Mouse (Mus musculus) myocyte (in vitro differentiated cells): Measurements from ENCODE around the gene Traf3ip1. TPM values are rescaled to one million over a fixed set of nuclear protein-coding genes. Genes with fewer than 3 reads are reported as not detected.
A peak's percentile ranks its signal among the peaks of the same experiment; 100 is the strongest.

Source experiments
- H3K27me3 ChIP-seq: one replicate; pipeline ENCODE4 v1.6.1; 2011; ENCODE audit not compliant: control insufficient read depth, insufficient read depth, insufficient read length
- H3K36me3 ChIP-seq: one replicate; pipeline ENCODE4 v1.6.1; 2011; ENCODE audit not compliant: control insufficient read depth, insufficient read depth
- H3K4me2 ChIP-seq: one replicate; pipeline ENCODE4 v1.6.1; 2011; ENCODE audit warnings: low read depth, control low read depth
- H3K4me3 ChIP-seq: one replicate; pipeline ENCODE4 v1.5.1; 2011; ENCODE audit warnings: mild to moderate bottlenecking, control low read depth, moderate library complexity
- H3K79me2 ChIP-seq: one replicate; pipeline ENCODE4 v1.6.1; 2011; ENCODE audit not compliant: control insufficient read depth, insufficient read depth
- H3ac ChIP-seq: one replicate; pipeline ENCODE4 v1.6.1; 2011; ENCODE audit not compliant: control insufficient read depth, insufficient read length
- CEBPB ChIP-seq: IDR thresholded peaks from 2 replicates; pipeline ENCODE4 v1.6.1; 2011; ENCODE audit warnings: mild to moderate bottlenecking, moderate library complexity; ENCODE audit not compliant: poor library complexity, insufficient read depth, severe bottlenecking
- E2F4 ChIP-seq: IDR thresholded peaks from one replicate; pipeline ENCODE4 v1.6.1; 2011; ENCODE audit warnings: mild to moderate bottlenecking, control low read depth, moderate library complexity; ENCODE audit not compliant: insufficient read depth
- MAX ChIP-seq: IDR thresholded peaks from one replicate; pipeline ENCODE4 v1.6.1; 2011; ENCODE audit warnings: low read depth, mild to moderate bottlenecking, control low read depth
- MYOD1 ChIP-seq, 3 experiments: IDR thresholded peaks; one replicate each; pipeline ENCODE4 v1.6.1; 2011; ENCODE audit warnings: control low read depth in 2 of 3, low read depth in 2 of 3, mild to moderate bottlenecking in 2 of 3, moderate library complexity in 1 of 3; ENCODE audit not compliant: insufficient read length in 2 of 3, control insufficient read depth in 1 of 3
- MYOG ChIP-seq, 3 experiments: IDR thresholded peaks; one replicate each; pipeline ENCODE4 v1.6.1; 2011; ENCODE audit warnings: control low read depth in 2 of 3, low read depth in 2 of 3, mild to moderate bottlenecking in 2 of 3; ENCODE audit not compliant: insufficient read length in 2 of 3, control insufficient read depth in 1 of 3, insufficient read depth in 1 of 3
- POLR2A ChIP-seq: IDR thresholded peaks from one replicate; pipeline ENCODE4 v1.6.1; 2011; ENCODE audit warnings: low read depth, mild to moderate bottlenecking, control low read depth, moderate library complexity; ENCODE audit not compliant: insufficient read length
- POLR2AphosphoS2 ChIP-seq: IDR thresholded peaks from one replicate; pipeline ENCODE4 v1.6.1; 2011; ENCODE audit warnings: low read depth, control low read depth; ENCODE audit not compliant: insufficient read length
- REST ChIP-seq: IDR thresholded peaks from one replicate; pipeline ENCODE4 v1.6.1; 2011; ENCODE audit warnings: mild to moderate bottlenecking, control low read depth, moderate library complexity; ENCODE audit not compliant: insufficient read depth, insufficient read length
- SRF ChIP-seq: IDR thresholded peaks from one replicate; pipeline ENCODE4 v1.6.1; 2011; ENCODE audit warnings: low read depth; ENCODE audit not compliant: control insufficient read depth, insufficient read length
- TCF12 ChIP-seq: IDR thresholded peaks from one replicate; pipeline ENCODE4 v1.6.1; 2011; ENCODE audit warnings: mild to moderate bottlenecking, control low read depth; ENCODE audit not compliant: poor library complexity, insufficient read depth, severe bottlenecking
- TCF3 ChIP-seq: IDR thresholded peaks from one replicate; pipeline ENCODE4 v1.6.1; 2011; ENCODE audit warnings: low read depth, control low read depth; ENCODE audit not compliant: insufficient read length
- USF1 ChIP-seq: IDR thresholded peaks from one replicate; pipeline ENCODE4 v1.6.1; 2011; ENCODE audit warnings: low read depth, mild to moderate bottlenecking, control low read depth, moderate library complexity
- polyA plus RNA-seq: library from polyadenylated mRNA; unstranded; fragments of >200 nt; fragmentation: generic; extraction: Trizol; gene quantifications from one replicate; pipeline ENCODE4 v1.2.1, GENCODE M21; 2012; ENCODE audit warnings: missing spikeins

Gene Traf3ip1
- polyA plus RNA-seq, 1 experiment = 4.5 TPM

GRCm38 (mm10) chr1:91448688-91449087, 45.8 kb upstream of the Traf3ip1 start:
- peaks cover 24% of the 10 kb centered on the region for H3K36me3 ChIP-seq
- no peak overlapping the region for H3ac ChIP-seq
- no peaks in the 10 kb centered on the region for H3K27me3 ChIP-seq
- no peak overlapping the region for H3K4me2 ChIP-seq
- no peak overlapping the region for H3K4me3 ChIP-seq
- TF ChIP-seq USF1 (no peak), POLR2A (no peak), E2F4 (no peak), TCF12 (no peak), CEBPB (no peak), POLR2AphosphoS2 (no peak), MAX (no peak), TCF3 (no peak), MYOD1 (IDR thresholded peaks at IDR 0.05; ENCODE audit: control insufficient read depth in 1 of 3, insufficient read length in 2 of 3, low read depth in 2 of 3) (no peak), SRF (no peak), MYOG (IDR thresholded peaks at IDR 0.05; ENCODE audit: control insufficient read depth in 1 of 3, insufficient read depth in 1 of 3, insufficient read length in 2 of 3, low read depth in 2 of 3) (no peak), REST (no peak)
- H3K79me2 ChIP-seq = peaks cover 7% of the 10 kb centered on the region

- Histone ChIP-seq H3K4me3 (no peak overlapping the region), H3K27me3 (no peaks in the 10 kb centered on the region), H3ac (no peak overlapping the region), H3K36me3 (peaks cover 17% of the 10 kb centered on the region), H3K4me2 (no peak overlapping the region), H3K79me2 (peaks cover 20% of the 10 kb centered on the region)
- TF ChIP-seq MYOD1 (IDR thresholded peaks at IDR 0.05; ENCODE audit: control insufficient read depth in 1 of 3, insufficient read length in 2 of 3, low read depth in 2 of 3) (peak in 2 of 3 experiments; percentile 44 to 74), MYOG (IDR thresholded peaks at IDR 0.05; ENCODE audit: control insufficient read depth in 1 of 3, insufficient read depth in 1 of 3, insufficient read length in 2 of 3, low read depth in 2 of 3) (peak in 1 of 3 experiments; percentile 36), POLR2A (no peak), TCF3 (no peak)
These were observed 43.6 kb upstream of the Traf3ip1 start for GRCm38 (mm10) chr1:91450851-91451250.

GRCm38 (mm10) chr1:91451547-91452084, 42.8 kb upstream of the Traf3ip1 start:
- Histone ChIP-seq H3K4me3 (no peak overlapping the region), H3ac (no peak overlapping the region), H3K79me2 (peaks cover 24% of the 10 kb centered on the region), H3K36me3 (peaks cover 17% of the 10 kb centered on the region), H3K4me2 (no peak overlapping the region), H3K27me3 (no peaks in the 10 kb centered on the region)
- TF ChIP-seq USF1 (no peak), E2F4 (no peak), MAX (no peak), POLR2A (no peak), REST (no peak), MYOG (IDR thresholded peaks at IDR 0.05; ENCODE audit: control insufficient read depth in 1 of 3, insufficient read depth in 1 of 3, insufficient read length in 2 of 3, low read depth in 2 of 3) (no peak), TCF12 (no peak), CEBPB (no peak), POLR2AphosphoS2 (no peak), TCF3 (no peak), SRF (no peak), MYOD1 (IDR thresholded peaks at IDR 0.05; ENCODE audit: control insufficient read depth in 1 of 3, insufficient read length in 2 of 3, low read depth in 2 of 3) (no peak)

GRCm38 (mm10) chr1:91453932-91454331, 40.5 kb upstream of the Traf3ip1 start:
- Histone ChIP-seq H3K79me2 (peaks cover 34% of the 10 kb centered on the region), H3K36me3 (no peaks in the 10 kb centered on the region), H3ac (no peak overlapping the region), H3K4me3 (no peak overlapping the region), H3K27me3 (no peaks in the 10 kb centered on the region), H3K4me2 (no peak overlapping the region)
- TF ChIP-seq TCF3 (no peak), POLR2AphosphoS2 (no peak), REST (no peak), TCF12 (no peak), MAX (no peak), SRF (no peak), CEBPB (no peak)

GRCm38 (mm10) chr1:91454366-91454765, 40.1 kb upstream of the Traf3ip1 start:
- no peak for TF ChIP-seq POLR2A
- TF ChIP-seq TCF3 = no peak
- TF ChIP-seq MYOG (IDR thresholded peaks at IDR 0.05; ENCODE audit: control insufficient read depth in 1 of 3, insufficient read depth in 1 of 3, insufficient read length in 2 of 3, low read depth in 2 of 3) = no peak
- no peak for TF ChIP-seq MAX
- no peak for TF ChIP-seq E2F4
- no peak for TF ChIP-seq CEBPB
- TF ChIP-seq REST = no peak
- no peak for TF ChIP-seq POLR2AphosphoS2
- no peak for TF ChIP-seq TCF12
- TF ChIP-seq SRF = no peak
- TF ChIP-seq USF1 = no peak
- TF ChIP-seq MYOD1 (IDR thresholded peaks at IDR 0.05; ENCODE audit: control insufficient read depth in 1 of 3, insufficient read length in 2 of 3, low read depth in 2 of 3) = no peak
- Histone ChIP-seq H3K4me2 (no peak overlapping the region), H3K27me3 (no peaks in the 10 kb centered on the region)

More at GRCm38 (mm10) chr1:91454366-91454765, 40.1 kb upstream of the Traf3ip1 start:
- no peaks in the 10 kb centered on the region for H3K36me3 ChIP-seq
- H3ac ChIP-seq = no peak overlapping the region
- H3K79me2 ChIP-seq = peaks cover 34% of the 10 kb centered on the region
- no peak overlapping the region for H3K4me3 ChIP-seq
